Mouse (Mus musculus): ENCODE results near the gene Gm8279. TPM values are rescaled to one million over a fixed set of nuclear protein-coding genes. Genes with fewer than 3 reads are reported as not detected.
"Not testable (repeated sequence)": the region's sequence is repeated elsewhere in the genome, so short reads cannot be mapped to it uniquely, and the experiment has no call there.

Gene Gm8279
- not detected in 2 replicates for polyA plus RNA-seq (2015; fragmentation: Nextera tagmentation; extraction: Ambion mirVana)

GRCm38 (mm10) chr14:5131219-5131618, at the start of gene Gm8279:
Gene Gm8279, plus strand, starts transcription at chr14:5131519.
- not testable (repeated sequence) for H3K9me3 ChIP-seq (replicated peaks; ENCODE audit: control insufficient read depth, low read length); H3K27ac ChIP-seq (ENCODE audit: low read length)

GRCm38 (mm10) chr14:5164235-5164634, 32.9 kb downstream of the Gm8279 start, which contains the start of gene Gm3317:
Gene Gm3317, plus strand, starts transcription at chr14:5164535.
- H3K27ac ChIP-seq (ENCODE audit: low read length); H3K4me3 ChIP-seq (ENCODE audit: low read length); H3K9me3 ChIP-seq (replicated peaks; ENCODE audit: control insufficient read depth, low read length); H3K4me1 ChIP-seq (ENCODE audit: control insufficient read depth, insufficient read depth, low read length); H3K27me3 ChIP-seq (ENCODE audit: control insufficient read depth, insufficient read depth, low read length); H3K9ac ChIP-seq (ENCODE audit: low read length); ATAC-seq (replicated peaks; ENCODE audit: extremely low read depth, insufficient read depth, low FRiP score); H3K36me3 ChIP-seq (ENCODE audit: control insufficient read depth, insufficient read depth); H3K4me2 ChIP-seq (ENCODE audit: low read depth, low read length): not testable (repeated sequence)
- WGBS, result no CpG with 5 or more reads among the region's 1 CpGs

More at GRCm38 (mm10) chr14:5131219-5131618, at the start of gene Gm8279:
- not testable (repeated sequence) for H3K27me3 ChIP-seq (ENCODE audit: control insufficient read depth, insufficient read depth, low read length); H3K36me3 ChIP-seq (ENCODE audit: control insufficient read depth, insufficient read depth); ATAC-seq (replicated peaks; ENCODE audit: extremely low read depth, insufficient read depth, low FRiP score); H3K4me1 ChIP-seq (ENCODE audit: control insufficient read depth, insufficient read depth, low read length); H3K9ac ChIP-seq (ENCODE audit: low read length); H3K4me2 ChIP-seq (ENCODE audit: low read depth, low read length); H3K4me3 ChIP-seq (ENCODE audit: low read length)
- 82% methylated on average over 2 of the region's 2 CpGs for WGBS

GRCm38 (mm10) chr14:5185493-5185892, 54.2 kb downstream of the Gm8279 start, which contains the start of gene Gm8271:
Gene Gm8271, plus strand, starts transcription at chr14:5185793.
- no CpG with 5 or more reads among the region's 3 CpGs for WGBS
- not testable (repeated sequence) for ATAC-seq (replicated peaks; ENCODE audit: extremely low read depth, insufficient read depth, low FRiP score); H3K27me3 ChIP-seq (ENCODE audit: control insufficient read depth, insufficient read depth, low read length); H3K4me3 ChIP-seq (ENCODE audit: low read length); H3K27ac ChIP-seq (ENCODE audit: low read length); H3K9me3 ChIP-seq (replicated peaks; ENCODE audit: control insufficient read depth, low read length); H3K4me1 ChIP-seq (ENCODE audit: control insufficient read depth, insufficient read depth, low read length); H3K4me2 ChIP-seq (ENCODE audit: low read depth, low read length); H3K9ac ChIP-seq (ENCODE audit: low read length); H3K36me3 ChIP-seq (ENCODE audit: control insufficient read depth, insufficient read depth)

Other genes starting within 250 kb of the Gm8279 start
- gene Gm3278, start 239.1 kb upstream of the Gm8279 start, polyA plus RNA-seq (2015; fragmentation: Nextera tagmentation; extraction: Ambion mirVana), result 0.14 TPM in 1 of 2 replicates, not detected in the other
- not detected in 2 replicates for gene Gm8297, start 147.6 kb upstream of the Gm8279 start, polyA plus RNA-seq (2015; fragmentation: Nextera tagmentation; extraction: Ambion mirVana)
- not detected in 2 replicates for gene Gm3298, start 115.6 kb upstream of the Gm8279 start, polyA plus RNA-seq (2015; fragmentation: Nextera tagmentation; extraction: Ambion mirVana)
- 0.08 TPM in 1 of 2 replicates, not detected in the other for gene 4930555G01Rik, start 80.9 kb upstream of the Gm8279 start, polyA plus RNA-seq (2015; fragmentation: Nextera tagmentation; extraction: Ambion mirVana)
- gene Gm8281, start 60.5 kb upstream of the Gm8279 start, polyA plus RNA-seq (2015; fragmentation: Nextera tagmentation; extraction: Ambion mirVana), result 1.0 and 1.6 TPM in 2 replicates
- not detected in 2 replicates for gene Gm3317, start 33.0 kb downstream of the Gm8279 start, polyA plus RNA-seq (2015; fragmentation: Nextera tagmentation; extraction: Ambion mirVana)
- not detected in 2 replicates for gene Gm8271, start 54.3 kb downstream of the Gm8279 start, polyA plus RNA-seq (2015; fragmentation: Nextera tagmentation; extraction: Ambion mirVana)
- 0.12 TPM in 1 of 2 replicates, not detected in the other for gene Gm3526, start 129.1 kb downstream of the Gm8279 start, polyA plus RNA-seq (2015; fragmentation: Nextera tagmentation; extraction: Ambion mirVana)
- gene Gm3542, start 203.4 kb downstream of the Gm8279 start, polyA plus RNA-seq (2015; fragmentation: Nextera tagmentation; extraction: Ambion mirVana), result not detected in 2 replicates